Mouse (Mus musculus): ENCODE data around the gene Gon7.

Gon7 gene

DNA sequence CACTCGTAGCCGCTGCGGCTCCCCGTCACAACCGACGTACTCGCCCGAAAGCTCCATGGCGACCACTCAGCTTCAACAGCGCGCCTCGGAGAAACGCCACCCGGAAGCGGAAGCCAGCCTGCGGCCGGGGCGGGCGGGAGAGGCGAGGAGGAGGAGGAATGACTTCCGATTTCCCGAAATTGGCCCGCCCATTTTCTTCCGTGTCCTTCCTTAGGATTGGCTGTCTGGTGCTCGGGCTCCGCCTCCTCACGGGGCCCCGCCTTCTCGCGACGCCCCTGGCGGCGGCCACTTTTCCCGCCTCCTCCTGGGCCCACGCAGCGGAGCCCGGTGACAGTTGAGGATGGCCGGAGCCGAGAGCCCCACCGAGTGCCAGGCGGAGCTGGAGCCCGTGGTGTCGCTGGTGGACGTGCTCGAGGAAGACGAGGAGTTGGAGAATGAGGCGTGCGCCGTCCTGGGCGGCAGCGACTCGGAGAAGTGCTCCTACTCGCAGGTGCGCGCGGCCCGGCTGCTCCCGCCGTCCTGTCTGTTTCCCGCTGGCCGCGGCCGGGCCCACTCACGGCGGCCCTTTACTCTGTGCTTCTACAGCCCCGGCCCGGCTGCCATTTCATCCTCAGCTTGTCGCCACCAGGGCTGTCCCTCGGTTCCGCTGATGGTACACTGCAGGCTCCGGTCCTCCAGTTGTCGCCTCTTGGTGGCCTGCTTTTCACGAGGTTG lies at the start of gene Gon7, which contains the start of the genes Gm28051 and Ubr7:
Gene Gon7, minus strand, starts transcription at position 115 of the 714 bp plus-strand sequence.
Gene Gm28051, minus strand, starts transcription at position 77 of the 714 bp plus-strand sequence.
Gene Ubr7, plus strand, starts transcription at position 279 of the 714 bp plus-strand sequence.
- ATAC-seq (ENCODE audit: low TSS enrichment) = peak; percentile 97

DNA sequence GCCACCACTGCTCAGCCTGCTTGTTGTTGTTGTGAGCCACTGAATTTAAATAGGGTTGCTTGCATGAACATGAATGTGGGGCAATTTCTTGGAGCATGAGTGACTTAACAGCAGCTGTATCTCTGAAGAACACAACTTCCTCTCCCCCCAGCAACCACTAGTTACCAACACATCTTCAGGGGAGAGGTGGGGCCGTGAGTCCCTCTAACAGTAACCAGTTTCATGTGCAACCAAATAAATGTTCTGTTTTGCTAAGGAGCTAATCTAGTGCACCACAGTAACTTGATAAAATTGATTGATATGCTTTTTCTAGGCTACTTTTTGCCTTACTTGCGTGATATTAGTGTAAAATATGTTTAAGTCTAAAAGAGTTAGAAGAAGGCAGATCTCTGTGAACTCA lies 41.9 kb upstream of the Gon7 start:
- no peak for ATAC-seq (ENCODE audit: low TSS enrichment)

DNA sequence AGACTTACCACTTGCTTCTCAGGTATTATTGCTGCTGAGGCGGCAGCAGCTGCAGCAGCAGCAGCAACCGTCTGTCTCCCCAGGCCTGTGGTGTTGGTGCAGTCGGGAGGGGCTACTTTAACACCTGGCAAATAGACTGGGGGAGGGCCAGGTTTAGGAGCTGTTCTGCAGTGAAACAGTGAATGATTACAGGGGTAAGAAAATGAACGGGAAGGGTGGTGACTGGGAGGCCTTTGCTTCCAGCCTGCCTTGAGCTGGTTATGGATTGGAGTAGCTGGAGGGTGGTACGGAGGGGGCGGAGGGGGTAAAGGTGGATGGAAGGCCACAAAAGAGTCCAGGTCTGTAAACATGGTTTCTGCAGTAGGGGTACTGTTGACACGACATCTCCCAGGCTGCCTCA lies 30.3 kb upstream of the Gon7 start:
- ATAC-seq (ENCODE audit: low TSS enrichment) = no peak

DNA sequence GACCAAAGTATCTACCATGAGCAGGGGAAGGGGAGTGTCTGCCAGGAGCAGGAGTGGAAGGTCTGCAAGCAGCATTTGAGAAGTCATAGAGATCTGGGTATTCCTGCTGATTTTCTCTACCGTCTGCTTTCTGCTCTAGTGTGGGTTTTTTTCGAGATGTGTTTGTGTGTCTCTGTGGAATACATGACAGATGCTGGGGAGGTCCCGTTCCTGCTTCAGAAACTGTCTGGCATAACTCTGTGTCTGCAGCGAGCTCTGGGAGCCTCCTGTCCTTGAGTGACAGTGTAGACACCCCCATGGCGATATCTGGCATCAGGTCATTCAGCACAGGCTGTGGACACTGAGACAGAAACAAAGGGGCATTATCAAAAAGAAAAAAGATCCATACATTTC lies 28.0 kb upstream of the Gon7 start:
- ATAC-seq (ENCODE audit: low TSS enrichment) = no peak

DNA sequence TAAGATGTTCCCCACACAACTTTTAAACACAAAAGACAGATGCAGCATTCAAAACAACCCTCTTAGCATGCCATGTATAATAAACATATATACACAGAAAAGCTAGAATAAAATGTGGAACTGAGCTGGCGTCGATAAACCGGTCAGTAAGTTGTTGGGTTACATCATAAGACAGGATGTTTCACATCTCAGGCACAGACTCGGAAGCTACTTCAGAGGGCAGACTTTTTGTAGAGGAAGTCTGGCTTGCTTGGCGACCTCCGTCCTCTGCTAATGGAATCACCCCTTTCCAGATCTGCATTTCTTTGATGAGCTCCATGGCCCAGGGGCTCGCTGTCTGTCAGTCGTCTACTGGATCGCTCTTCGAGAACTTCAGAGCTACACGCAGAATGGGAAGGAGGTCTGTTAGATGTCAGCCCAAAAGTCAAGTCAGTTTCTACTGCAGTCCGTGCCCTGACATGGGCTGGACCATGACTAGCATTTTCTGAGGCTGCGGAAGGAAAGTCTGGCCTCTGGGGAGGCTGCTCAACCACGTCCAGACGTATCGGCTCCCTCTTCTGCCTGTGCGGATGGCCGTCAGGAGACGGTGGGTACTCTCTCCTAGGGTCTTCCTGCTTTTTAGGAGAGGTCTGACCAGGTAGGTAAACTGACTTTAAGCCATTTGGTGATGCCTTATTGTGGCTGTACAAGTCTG lies 27.4 kb upstream of the Gon7 start:
- ATAC-seq (ENCODE audit: low TSS enrichment) = no peak

DNA sequence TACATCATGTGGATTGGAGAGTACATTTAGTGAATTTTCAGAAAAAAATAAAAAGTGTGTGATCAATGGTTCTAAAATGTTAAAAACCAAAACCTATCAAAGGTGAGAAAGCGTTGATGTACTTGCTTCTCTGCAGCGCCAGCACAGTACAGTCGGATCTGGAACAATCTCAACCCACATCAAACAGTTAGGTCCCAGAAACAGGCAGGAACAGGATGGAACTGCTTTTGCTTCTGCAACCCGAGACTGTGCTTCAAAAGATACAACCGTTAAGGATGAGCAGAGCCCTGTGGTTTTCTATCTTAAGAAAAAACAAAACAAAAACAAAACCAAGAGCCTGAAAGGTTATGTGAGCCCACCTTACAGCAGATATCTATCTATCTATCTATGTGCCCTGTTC lies 25.2 kb upstream of the Gon7 start:
- no peak for ATAC-seq (ENCODE audit: low TSS enrichment)

DNA sequence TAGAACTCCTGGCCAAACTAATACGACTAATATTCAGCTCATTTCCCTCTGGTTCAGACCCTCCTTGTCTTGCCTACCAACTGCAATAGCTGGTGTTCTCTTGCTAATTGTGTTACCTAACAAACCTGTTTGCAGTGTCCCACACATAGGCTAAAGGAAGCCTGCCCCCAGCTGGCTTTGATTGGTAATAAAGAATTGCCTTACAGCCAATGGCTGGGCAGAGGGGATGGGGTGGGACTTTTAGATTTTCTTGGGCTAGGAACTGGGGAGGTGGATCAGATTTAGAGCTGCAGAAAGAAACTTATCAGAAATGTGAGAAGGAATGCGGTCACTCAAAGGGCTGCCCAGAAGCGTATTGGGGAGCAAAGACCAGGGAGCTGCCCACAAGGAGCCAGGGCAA lies 21.8 kb upstream of the Gon7 start:
- ATAC-seq (ENCODE audit: low TSS enrichment) = no peak

DNA sequence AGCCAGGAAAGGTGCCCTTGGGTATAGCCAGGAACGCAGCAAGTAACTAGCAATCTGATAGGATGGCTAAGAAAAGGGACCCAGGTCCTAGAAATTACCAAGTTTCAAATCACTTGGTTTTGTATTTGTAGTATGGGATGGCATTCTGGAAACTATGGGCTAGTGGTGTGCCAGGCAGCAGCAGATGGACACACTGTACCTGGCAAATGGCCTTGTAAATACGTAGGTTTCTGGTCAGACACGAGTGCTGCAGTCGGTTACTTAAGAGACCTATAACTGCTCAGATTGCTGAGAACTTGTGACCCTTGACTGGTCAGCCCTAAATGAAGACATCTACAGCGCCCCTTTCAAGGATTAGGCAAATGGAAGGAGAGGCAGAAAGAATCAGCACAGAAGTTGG lies 20.5 kb upstream of the Gon7 start:
- ATAC-seq (ENCODE audit: low TSS enrichment) = no peak

DNA sequence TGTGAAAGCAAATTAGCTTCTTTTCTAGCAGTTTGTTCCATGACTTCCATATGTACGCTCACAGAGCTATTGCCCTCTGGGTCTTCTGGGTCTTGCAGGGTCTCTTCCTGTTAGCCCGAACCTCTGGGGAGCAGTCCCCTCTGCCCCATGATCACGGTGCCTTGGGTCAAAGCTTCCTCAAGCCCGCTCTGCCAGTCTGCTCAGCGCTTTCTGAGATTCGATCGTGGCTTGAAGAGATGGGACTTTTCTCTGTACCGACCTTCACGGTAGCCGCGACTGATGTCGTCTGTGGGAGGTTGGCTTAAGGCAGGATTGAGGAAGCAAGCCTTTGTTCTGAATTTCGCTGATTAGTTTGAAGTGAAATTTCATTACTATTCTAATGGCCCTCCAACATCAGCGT lies 18.4 kb upstream of the Gon7 start:
- ATAC-seq (ENCODE audit: low TSS enrichment) = no peak

DNA sequence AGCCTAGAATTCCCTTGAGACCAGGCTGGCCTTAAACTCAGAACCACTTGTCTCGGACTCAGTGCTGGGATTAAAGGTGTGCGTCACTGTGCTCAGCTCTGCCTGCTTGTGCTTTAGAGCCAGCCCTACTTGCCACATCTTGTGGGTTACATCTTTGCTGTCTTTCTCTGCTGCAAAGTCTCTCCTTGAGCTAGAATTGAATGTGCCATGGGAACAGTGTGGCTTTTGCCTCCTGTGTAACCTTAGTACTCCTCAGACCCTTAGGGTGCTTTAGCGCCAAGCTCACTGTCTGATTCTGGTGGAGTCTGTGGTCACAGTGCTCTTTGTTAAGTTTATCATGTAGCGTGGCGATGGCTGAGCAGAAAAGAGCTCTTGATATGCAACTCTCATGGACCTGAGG lies 15.1 kb upstream of the Gon7 start:
- ATAC-seq (ENCODE audit: low TSS enrichment) = no peak

DNA sequence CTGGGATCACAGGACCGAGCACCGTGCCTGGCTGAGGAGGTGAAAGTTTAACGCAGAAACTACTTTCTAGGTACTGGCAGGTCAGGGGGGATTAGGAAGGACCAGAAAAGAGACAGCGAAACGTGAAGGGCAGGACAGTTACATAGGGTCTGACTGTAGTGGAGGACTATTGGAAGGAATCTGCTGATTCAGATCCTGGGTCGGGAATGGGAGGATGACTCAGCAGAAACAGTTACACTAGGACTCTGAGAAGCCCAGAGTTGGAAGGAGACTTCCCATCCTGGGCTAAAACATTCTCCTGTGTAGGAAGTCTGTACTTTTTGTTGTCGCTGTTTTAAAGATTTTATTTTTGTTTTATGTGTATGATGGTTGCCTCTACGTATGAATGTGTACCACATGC lies 14.0 kb upstream of the Gon7 start:
- ATAC-seq (ENCODE audit: low TSS enrichment) = no peak

DNA sequence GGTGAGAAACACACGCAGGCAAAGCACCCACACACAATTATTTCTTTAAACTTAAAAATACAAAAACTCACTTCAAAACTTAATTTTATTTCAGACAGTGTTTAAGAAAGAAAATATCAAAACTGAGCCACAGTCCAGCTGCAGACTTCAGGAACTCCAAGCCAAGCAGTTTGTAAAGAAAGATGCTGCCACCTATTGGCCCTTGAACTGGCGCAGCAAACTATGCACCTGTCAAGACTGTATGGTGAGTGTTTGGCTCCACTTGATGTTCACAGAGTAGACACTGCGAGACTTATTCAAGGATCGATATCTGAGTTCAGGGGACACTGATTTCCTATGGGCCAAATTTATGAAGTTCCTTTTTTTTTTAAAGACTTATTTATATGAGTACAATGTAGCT lies 11.4 kb upstream of the Gon7 start:
- no peak for ATAC-seq (ENCODE audit: low TSS enrichment)

DNA sequence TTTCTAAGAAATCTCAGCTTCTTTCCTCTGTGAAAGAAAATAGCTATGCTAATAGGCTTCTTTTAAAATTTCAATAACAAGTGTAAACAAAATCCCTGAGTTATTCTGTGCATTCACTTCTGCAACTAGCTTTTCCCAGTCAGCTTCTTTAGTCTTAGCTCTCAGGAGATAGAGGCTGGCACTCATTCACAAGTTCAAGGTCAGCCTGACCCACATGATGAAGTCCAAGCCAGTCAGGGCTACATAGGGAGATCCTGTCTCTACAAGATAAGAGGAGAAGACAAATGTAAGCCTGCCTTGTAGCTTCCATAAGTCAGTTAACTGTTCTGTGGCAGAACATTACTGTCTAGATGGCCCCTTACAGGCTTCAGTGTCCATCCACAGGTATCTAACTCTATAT lies 6.1 kb upstream of the Gon7 start:
- ATAC-seq (ENCODE audit: low TSS enrichment) = no peak

DNA sequence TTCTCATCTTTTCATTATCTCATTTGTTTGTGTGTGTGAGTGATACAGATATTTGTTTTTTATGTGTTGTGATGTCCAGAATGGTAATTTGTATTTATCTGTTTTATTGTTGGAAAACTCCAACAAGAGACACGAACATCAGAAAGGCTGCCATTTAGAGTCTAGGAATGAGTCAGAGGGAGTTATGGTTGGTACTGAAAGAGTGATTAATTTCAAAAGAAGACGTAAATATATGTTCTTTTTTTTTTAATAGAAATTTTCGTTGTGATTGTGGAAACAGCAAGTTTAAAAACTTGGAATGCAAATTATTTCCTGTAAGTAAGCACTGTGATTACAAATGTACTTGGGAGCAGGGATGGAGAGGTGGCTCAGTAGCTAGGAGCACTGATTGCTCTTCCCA lies 4.1 kb upstream of the Gon7 start:
- no peak for ATAC-seq (ENCODE audit: low TSS enrichment)

DNA sequence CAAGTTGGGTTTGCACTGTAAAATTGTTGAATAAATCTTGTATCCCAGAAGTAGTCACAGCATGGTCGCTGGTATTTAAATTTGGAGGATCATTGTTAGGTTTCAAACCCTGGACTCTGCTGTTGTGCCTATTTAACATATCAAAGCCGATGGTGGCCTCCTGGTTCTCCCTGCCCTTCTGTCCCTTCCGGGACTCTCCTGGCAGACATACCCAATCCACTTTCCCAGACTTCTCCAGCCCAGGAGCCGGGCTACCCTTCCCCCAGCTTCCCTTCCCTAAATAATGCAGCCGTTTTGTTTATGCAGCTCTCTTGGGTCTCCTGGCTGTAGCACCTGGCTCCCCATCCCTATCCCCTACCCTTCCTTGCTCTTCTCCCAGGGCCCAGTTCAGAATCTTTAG lies 1.3 kb upstream of the Gon7 start:
- ATAC-seq (ENCODE audit: low TSS enrichment) = no peak

DNA sequence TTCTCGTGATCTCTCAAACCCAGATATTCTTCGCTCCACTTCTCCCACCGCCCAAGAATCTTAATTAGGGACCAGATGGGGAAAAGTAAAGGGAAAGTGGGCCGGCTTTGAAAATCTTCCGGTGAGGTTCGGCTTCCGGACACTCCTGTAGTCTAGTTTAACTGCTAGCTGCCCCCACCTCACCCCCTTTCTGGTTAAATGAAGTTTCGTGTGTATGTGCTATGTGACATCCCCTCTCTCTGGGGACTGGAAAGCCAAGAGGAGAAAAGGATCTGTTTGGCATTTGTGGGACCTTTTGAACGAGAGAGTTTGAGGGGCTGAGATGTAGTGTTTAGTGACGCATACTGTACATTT lies 777 bp upstream of the Gon7 start, which contains the start of gene Gm20604:
Gene Gm20604, minus strand, starts transcription at position 270 of the 354 bp plus-strand sequence.
- ATAC-seq (ENCODE audit: low TSS enrichment) = no peak

DNA sequence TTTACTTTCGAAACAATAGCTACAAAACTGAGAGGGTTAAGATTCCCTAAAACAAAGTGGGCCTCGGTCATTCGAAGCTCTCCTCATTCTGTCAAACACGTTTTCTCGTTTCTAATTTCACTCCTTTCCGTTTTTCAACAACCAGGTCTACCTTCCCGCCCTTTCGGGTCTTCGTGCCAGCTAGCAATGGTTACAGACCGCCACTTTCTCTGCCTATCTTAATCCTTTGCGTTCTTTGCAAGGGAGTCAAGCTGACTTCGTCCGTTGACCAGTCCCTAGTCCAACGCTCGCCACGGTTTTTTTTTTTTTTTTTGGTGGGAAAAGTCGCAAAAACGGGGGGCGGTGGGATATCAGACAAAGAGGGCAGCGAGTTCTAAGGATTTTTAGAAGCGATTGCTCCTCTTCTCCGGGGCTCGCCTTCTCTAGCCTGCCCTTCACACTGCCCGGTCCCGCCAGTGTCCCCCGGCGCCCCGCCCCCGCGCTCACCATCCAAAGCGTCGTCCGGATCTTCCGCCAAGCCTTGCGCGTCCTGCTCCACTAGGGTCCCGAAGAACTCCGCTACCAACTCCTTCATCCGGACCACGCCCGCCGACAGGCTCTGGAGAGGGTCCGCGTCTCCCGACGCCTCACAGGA lies 431 bp downstream of the Gon7 start:
- ATAC-seq (ENCODE audit: low TSS enrichment) = no peak

DNA sequence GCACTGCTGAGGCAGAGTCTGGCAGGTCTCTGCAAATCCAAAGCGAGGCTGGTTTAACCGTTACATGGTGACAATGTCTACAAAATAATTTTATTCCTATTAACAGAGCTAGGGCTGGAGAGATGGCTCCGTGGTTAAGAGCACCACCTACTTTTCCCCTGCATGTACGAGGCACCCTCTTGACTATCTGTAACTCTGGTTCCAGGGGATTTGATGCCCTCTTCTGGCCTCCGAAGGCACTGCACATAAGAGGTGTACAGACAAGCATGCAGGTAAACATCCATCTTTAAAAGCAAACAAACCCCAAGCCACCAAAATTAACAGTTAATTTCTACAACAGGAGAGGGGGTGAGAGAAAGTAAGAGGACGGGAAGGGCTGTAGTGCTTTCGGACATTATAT lies 1.3 kb downstream of the Gon7 start:
- ATAC-seq (ENCODE audit: low TSS enrichment) = no peak

DNA sequence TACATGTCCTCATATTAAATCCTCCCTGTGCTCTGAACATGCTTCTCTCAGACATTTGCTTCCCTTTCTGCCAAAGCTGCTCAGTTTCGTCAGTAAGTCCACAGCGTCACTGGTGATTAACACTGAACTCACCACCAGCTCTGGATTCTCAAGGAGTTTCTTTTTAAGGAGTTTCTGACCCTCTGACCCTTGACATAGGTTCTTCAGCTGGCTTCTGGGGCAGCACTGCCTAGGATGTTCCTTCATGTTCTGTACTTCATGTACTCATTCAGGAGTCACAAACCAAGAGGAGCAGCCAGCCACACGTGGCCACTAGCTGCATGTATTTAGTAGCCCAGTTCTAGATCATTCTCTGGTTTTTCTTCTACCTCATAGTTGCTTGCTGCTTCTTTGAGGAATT lies 9.3 kb downstream of the Gon7 start:
- no peak for ATAC-seq (ENCODE audit: low TSS enrichment)

DNA sequence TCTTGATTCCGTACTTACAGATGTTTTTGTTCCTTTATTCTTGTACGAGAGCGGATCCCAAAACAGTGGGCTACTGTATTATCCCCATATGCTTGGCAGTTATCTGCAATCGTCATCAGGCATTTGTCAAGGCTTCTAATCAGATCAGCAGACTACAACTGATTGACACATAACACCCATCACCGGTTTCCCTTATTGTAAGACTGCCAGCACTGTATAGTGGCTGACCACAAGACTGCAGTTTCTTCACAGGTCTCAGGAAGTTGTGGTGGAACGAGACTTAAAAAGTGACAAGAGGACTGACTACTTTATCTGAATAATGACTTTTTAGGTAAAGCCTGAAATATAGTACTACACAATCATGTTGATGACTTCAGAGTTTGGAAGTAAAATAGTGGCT lies 12.8 kb downstream of the Gon7 start:
- ATAC-seq (ENCODE audit: low TSS enrichment) = no peak

DNA sequence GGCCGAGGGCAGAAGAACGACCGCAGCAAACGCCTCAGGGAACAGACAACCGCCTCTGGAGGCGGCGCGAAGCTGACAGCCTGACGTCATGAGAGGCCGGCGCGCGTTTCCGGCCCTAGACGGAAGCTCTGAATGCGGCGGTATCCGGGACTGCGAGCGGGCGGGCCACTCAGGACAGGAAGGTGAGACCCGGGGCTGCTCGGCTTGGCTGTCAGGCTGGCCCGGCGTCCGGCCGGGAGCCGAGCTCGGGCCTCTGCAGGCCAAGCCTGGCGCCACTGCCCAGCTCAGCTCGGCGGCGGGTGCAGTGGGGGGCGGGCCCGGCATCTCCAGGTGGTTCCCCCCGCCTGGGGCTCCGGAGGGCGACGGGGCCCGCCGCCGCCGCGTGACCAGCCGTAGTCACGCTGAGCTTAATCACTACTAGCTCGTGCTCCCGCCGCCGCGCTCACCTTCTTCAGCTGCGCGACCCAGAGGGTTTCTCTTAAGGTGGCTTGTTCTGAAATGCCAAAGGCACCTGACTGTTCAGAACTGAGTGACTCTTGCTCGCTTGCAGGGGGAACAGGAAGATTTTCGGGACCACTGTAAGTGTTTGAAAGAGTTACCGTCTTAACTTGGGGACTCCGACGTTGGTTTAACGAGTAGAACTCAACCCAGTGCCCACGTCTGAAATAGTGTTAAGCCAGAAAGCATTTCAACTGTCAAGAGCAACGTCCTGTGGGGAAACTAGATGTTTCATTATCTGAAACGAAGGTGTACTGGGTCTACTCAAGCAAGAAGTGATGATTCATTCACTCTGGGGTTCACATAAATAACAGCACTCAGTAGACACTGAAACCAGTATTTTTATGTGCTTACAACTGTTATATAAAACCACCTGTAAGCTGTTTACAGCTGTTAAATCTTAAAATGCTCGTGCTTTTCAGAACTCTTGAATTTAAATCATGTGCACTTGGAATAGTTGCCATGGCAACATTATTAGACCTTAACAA lies 13.7 kb downstream of the Gon7 start, which contains the start of the genes Moap1 and Tmem251:
Gene Moap1, minus strand, starts transcription at position 73 of the 986 bp plus-strand sequence.
Gene Tmem251, plus strand, starts transcription at position 174 of the 986 bp plus-strand sequence.
- ATAC-seq (ENCODE audit: low TSS enrichment) = peak; percentile 92
